Mouse (Mus musculus) hindbrain, embryonic 12.5 days (tissue): ENCODE results near the gene BC004004. TPM values are rescaled to one million over a fixed set of nuclear protein-coding genes. Genes with fewer than 3 reads are reported as not detected.

Source experiments
- ATAC-seq: fragments of 200-750 bp; cut with Nextera tagmentation; 2 replicates; pipeline ENCODE4 v1.8.0; 2017; ENCODE audit warnings: moderate TSS enrichment; ENCODE audit not compliant: low FRiP score
- H3K27ac ChIP-seq: fragments of 300-500 bp; sonication (generic); 2 replicates; pipeline ENCODE4 v1.5.1; 2016; ENCODE audit warnings: mild to moderate bottlenecking
- H3K27me3 ChIP-seq: fragments of 300-500 bp; sonication (generic); 2 replicates; pipeline ENCODE4 v1.6.1; 2016; ENCODE audit warnings: mild to moderate bottlenecking
- H3K36me3 ChIP-seq: fragments of 300-500 bp; sonication (generic); 2 replicates; pipeline ENCODE4 v1.6.1; 2016; ENCODE audit warnings: mild to moderate bottlenecking
- H3K4me1 ChIP-seq: fragments of 300-500 bp; sonication (generic); 2 replicates; pipeline ENCODE4 v1.6.1; 2016
- H3K4me2 ChIP-seq: fragments of 300-500 bp; sonication (generic); replicated peaks from 2 replicates; pipeline ENCODE4 v1.6.1; 2016; ENCODE audit warnings: mild to moderate bottlenecking
- H3K4me3 ChIP-seq: fragments of 300-500 bp; sonication (generic); 2 replicates; pipeline ENCODE4 v1.5.1; 2016; ENCODE audit warnings: mild to moderate bottlenecking
- H3K9ac ChIP-seq: fragments of 300-500 bp; sonication (generic); 2 replicates; pipeline ENCODE4 v1.6.1; 2016; ENCODE audit warnings: mild to moderate bottlenecking, moderate library complexity
- H3K9me3 ChIP-seq: fragments of 300-500 bp; sonication (generic); replicated peaks from 2 replicates; pipeline ENCODE4 v1.6.1; 2016; ENCODE audit warnings: mild to moderate bottlenecking
- WGBS: fragments of 180-500 bp; shearing (Covaris S2); methylation state at CpG from one replicate; pipeline ENCODE4 v1.1.7; 2016; 5-methylcytosine and 5-hydroxymethylcytosine counted together
- polyA plus RNA-seq: library from polyadenylated mRNA; unstranded; fragments of >200 nt; fragmentation: Nextera tagmentation; extraction: Ambion mirVana; gene quantifications from 2 replicates; pipeline ENCODE4 v1.2.1, GENCODE M21; 2016

Gene BC004004
- polyA plus RNA-seq, 1 experiment from 2014 or later = 72.5 TPM

- no peak overlapping the region for H3K27ac ChIP-seq
- peaks cover 14% of the 10 kb centered on the region for H3K27me3 ChIP-seq
- no peak overlapping the region for H3K4me2 ChIP-seq
- no peaks in the 10 kb centered on the region for H3K9me3 ChIP-seq
- H3K9ac ChIP-seq = no peak overlapping the region
- H3K36me3 ChIP-seq = peaks cover 68% of the 10 kb centered on the region
- H3K4me3 ChIP-seq = no peak overlapping the region
- ATAC-seq = no peak
- 81% methylated on average over 4 of the region's 4 CpGs for WGBS
- H3K4me1 ChIP-seq = peaks cover 16% of the 10 kb centered on the region
Observed at GRCm38 (mm10) chr17:29332186-29332685, 63.6 kb downstream of the BC004004 start.

GRCm38 (mm10) chr17:29336266-29336990 is 67.8 kb downstream of the BC004004 start:
- no peak overlapping the region for H3K4me3 ChIP-seq
- no peaks in the 10 kb centered on the region for H3K27me3 ChIP-seq
- peaks cover 88% of the 10 kb centered on the region for H3K36me3 ChIP-seq
- ATAC-seq = no peak
- peaks cover 9% of the 10 kb centered on the region for H3K4me1 ChIP-seq
- H3K9me3 ChIP-seq = no peaks in the 10 kb centered on the region
- WGBS = 94% methylated on average over 19 of the region's 19 CpGs
- H3K27ac ChIP-seq = no peak overlapping the region
- no peak overlapping the region for H3K9ac ChIP-seq
- H3K4me2 ChIP-seq = no peak overlapping the region

GRCm38 (mm10) chr17:29337979-29338823 is 69.6 kb downstream of the BC004004 start:
- ATAC-seq = no peak
- Histone ChIP-seq H3K27ac (no peak overlapping the region), H3K4me3 (no peak overlapping the region), H3K9ac (no peak overlapping the region), H3K36me3 (peaks cover 73% of the 10 kb centered on the region), H3K4me2 (no peak overlapping the region), H3K4me1 (peaks cover 24% of the 10 kb centered on the region), H3K9me3 (no peaks in the 10 kb centered on the region), H3K27me3 (no peaks in the 10 kb centered on the region)
- WGBS = 91% methylated on average over 9 of the region's 9 CpGs

- H3K9me3 ChIP-seq = no peaks in the 10 kb centered on the region
- WGBS = 82% methylated on average over 11 of the region's 11 CpGs
- H3K27me3 ChIP-seq = no peaks in the 10 kb centered on the region
- ATAC-seq = no peak
- no peak overlapping the region for H3K27ac ChIP-seq
- no peak overlapping the region for H3K4me3 ChIP-seq
- no peak overlapping the region for H3K9ac ChIP-seq
- H3K4me2 ChIP-seq = no peak overlapping the region
- H3K36me3 ChIP-seq = peaks cover 71% of the 10 kb centered on the region
- peaks cover 26% of the 10 kb centered on the region for H3K4me1 ChIP-seq
Observed at GRCm38 (mm10) chr17:29339170-29339768, 70.7 kb downstream of the BC004004 start.

GRCm38 (mm10) chr17:29340406-29341261 is 72.0 kb downstream of the BC004004 start:
- Histone ChIP-seq H3K4me3 (no peak overlapping the region), H3K36me3 (peaks cover 62% of the 10 kb centered on the region), H3K4me1 (peaks cover 31% of the 10 kb centered on the region), H3K27me3 (no peaks in the 10 kb centered on the region), H3K9me3 (no peaks in the 10 kb centered on the region), H3K9ac (peak overlapping the region; percentile 6; the same call in 1 of the 2 replicates), H3K27ac (peak overlapping the region; percentile 71), H3K4me2 (no peak overlapping the region)
- WGBS = 86% methylated on average over 18 of the region's 18 CpGs
- no peak for ATAC-seq

GRCm38 (mm10) chr17:29341591-29342003 is 73.0 kb downstream of the BC004004 start:
- peak; percentile 42 for ATAC-seq
- H3K27ac ChIP-seq = peak overlapping the region; percentile 71
- H3K36me3 ChIP-seq = peaks cover 53% of the 10 kb centered on the region
- H3K4me1 ChIP-seq = peaks cover 40% of the 10 kb centered on the region
- H3K4me3 ChIP-seq = no peak overlapping the region
- 20% methylated on average over 9 of the region's 9 CpGs for WGBS
- no peak overlapping the region for H3K9ac ChIP-seq
- peak overlapping the region; percentile 19; the same call in 1 of the 2 replicates for H3K4me2 ChIP-seq
- no peaks in the 10 kb centered on the region for H3K27me3 ChIP-seq
- H3K9me3 ChIP-seq = no peaks in the 10 kb centered on the region

- Histone ChIP-seq H3K27me3 (no peaks in the 10 kb centered on the region), H3K4me2 (no peak overlapping the region), H3K9me3 (no peaks in the 10 kb centered on the region), H3K36me3 (peaks cover 46% of the 10 kb centered on the region), H3K9ac (no peak overlapping the region), H3K4me3 (no peak overlapping the region), H3K27ac (peak overlapping the region; percentile 71), H3K4me1 (peaks cover 42% of the 10 kb centered on the region)
- ATAC-seq = peak; percentile 41
- 46% methylated on average over 13 of the region's 13 CpGs for WGBS
Observed at GRCm38 (mm10) chr17:29342010-29342910, 73.7 kb downstream of the BC004004 start.

GRCm38 (mm10) chr17:29343241-29343640 is 74.7 kb downstream of the BC004004 start:
- H3K4me1 ChIP-seq = peaks cover 46% of the 10 kb centered on the region
- no peaks in the 10 kb centered on the region for H3K27me3 ChIP-seq
- no peak for ATAC-seq
- H3K4me3 ChIP-seq = no peak overlapping the region
- no peaks in the 10 kb centered on the region for H3K9me3 ChIP-seq
- H3K27ac ChIP-seq = no peak overlapping the region
- WGBS = 93% methylated on average over 5 of the region's 5 CpGs
- H3K36me3 ChIP-seq = peaks cover 37% of the 10 kb centered on the region
- no peak overlapping the region for H3K9ac ChIP-seq
- no peak overlapping the region for H3K4me2 ChIP-seq

GRCm38 (mm10) chr17:29345272-29345671 is 76.7 kb downstream of the BC004004 start:
- Histone ChIP-seq H3K4me1 (peaks cover 46% of the 10 kb centered on the region), H3K4me3 (no peak overlapping the region)
- ATAC-seq = no peak

GRCm38 (mm10) chr17:29346496-29347125 is 78.0 kb downstream of the BC004004 start:
- Histone ChIP-seq H3K4me1 (peaks cover 40% of the 10 kb centered on the region), H3K9ac (peak overlapping the region; percentile 96), H3K27me3 (no peaks in the 10 kb centered on the region), H3K36me3 (peaks cover 12% of the 10 kb centered on the region), H3K27ac (peak overlapping the region; percentile 92), H3K4me3 (peak overlapping the region; percentile 95), H3K4me2 (peak overlapping the region; percentile 75), H3K9me3 (no peaks in the 10 kb centered on the region)
- ATAC-seq = no peak
- 4% methylated on average over 11 of the region's 11 CpGs for WGBS

More at GRCm38 (mm10) chr17:29345272-29345671, 76.7 kb downstream of the BC004004 start:
- Histone ChIP-seq H3K36me3 (peaks cover 17% of the 10 kb centered on the region), H3K27me3 (no peaks in the 10 kb centered on the region), H3K27ac (0 out of 2 replicates have a peak overlapping the region, but pooled peaks have one; percentile 57), H3K9ac (no peak overlapping the region), H3K4me2 (peak overlapping the region; percentile 75), H3K9me3 (no peaks in the 10 kb centered on the region)
- WGBS = 97% methylated on average over 12 of the region's 12 CpGs
